Mouse (Mus musculus): ENCODE measurements at regions not wholly inside any gene's neighbourhood (a gene's known extent, or its start where the extent isn't known, plus 50 kb on each side); places are given as distances from the start of the nearest gene placed in this dataset.
"Not testable (repeated sequence)": the region's sequence is repeated elsewhere in the genome, so short reads cannot be mapped to it uniquely, and the experiment has no call there.

- no peak for DNase-seq (ENCODE audit: low read depth, low spot score)
Observed at GRCm38 (mm10) chr17:16926200-16926599, 137.7 kb upstream of the Zfp960 start.

GRCm38 (mm10) chr17:16951092-16952016, 112.6 kb upstream of the Zfp960 start:
- DNase-seq (ENCODE audit: low read depth, low spot score), result peak; percentile 98

- DNase-seq (ENCODE audit: low read depth, low spot score), result not testable (repeated sequence)
Observed at GRCm38 (mm10) chr17:16952146-16952545, 111.8 kb upstream of the Zfp960 start.

DNA sequence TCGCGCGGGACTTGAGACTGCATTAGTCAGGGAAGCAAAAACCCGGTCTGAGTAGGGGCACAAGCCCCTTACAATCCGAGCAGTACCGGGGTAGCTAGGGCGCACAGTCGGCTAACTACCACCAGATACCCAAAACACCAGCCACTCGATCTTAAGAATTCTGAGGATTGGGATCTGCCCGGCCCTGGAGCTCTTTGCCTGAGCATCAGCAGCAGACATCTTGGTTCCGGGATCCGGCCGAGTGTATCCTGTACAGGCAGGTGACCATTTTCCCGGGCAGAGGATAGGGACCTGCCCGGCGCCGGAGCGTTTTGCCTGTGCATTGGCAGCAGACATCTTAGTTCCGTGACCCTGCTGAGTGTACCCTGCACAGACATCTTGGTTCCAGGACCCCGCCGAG, 66.7 kb upstream of the Zfp960 start:
- DNase-seq (ENCODE audit: low read depth, low spot score), result peak; percentile 91

- peak; percentile 100 for DNase-seq (ENCODE audit: low read depth, low spot score)
Observed at GRCm38 (mm10) chr17:17004632-17005265, 59.2 kb upstream of the Zfp960 start.

- peak; percentile 77 for DNase-seq (ENCODE audit: low read depth, low spot score)
Observed at GRCm38 (mm10) chr17:17005267-17005666, 58.6 kb upstream of the Zfp960 start.

All from R1 (cell line).